Mouse (Mus musculus) midbrain, embryonic 11.5 days (tissue): ENCODE measurements at regions not wholly inside any gene's neighbourhood (a gene's known extent, or its start where the extent isn't known, plus 50 kb on each side); places are given as distances from the start of the nearest gene placed in this dataset.

Experiments used
- ATAC-seq: fragments of 200-750 bp; cut with Nextera tagmentation; 2 replicates; pipeline ENCODE4 v1.8.0; 2017; ENCODE audit warnings: moderate TSS enrichment, moderate library complexity; ENCODE audit not compliant: low FRiP score
- DNase-seq: peaks from one replicate; pipeline ENCODE4 v3.0.0; 2015; ENCODE audit warnings: low spot score; ENCODE audit errors: missing footprints
- H3K27ac ChIP-seq: fragments of 300-500 bp; sonication (generic); 2 replicates; pipeline ENCODE4 v1.5.1; 2014; ENCODE audit warnings: low read depth, low read length
- H3K27me3 ChIP-seq: fragments of 300-500 bp; sonication (generic); 2 replicates; pipeline ENCODE4 v1.6.1; 2014; ENCODE audit warnings: mild to moderate bottlenecking, low read length, moderate library complexity, mixed read lengths; ENCODE audit not compliant: control insufficient read depth, insufficient read depth
- H3K36me3 ChIP-seq: fragments of 300-500 bp; sonication (generic); 2 replicates; pipeline ENCODE4 v1.6.1; 2014; ENCODE audit warnings: mild to moderate bottlenecking, low read length, moderate library complexity, mixed read lengths; ENCODE audit not compliant: control insufficient read depth, insufficient read depth
- H3K4me1 ChIP-seq: fragments of 300-500 bp; sonication (generic); 2 replicates; pipeline ENCODE4 v1.6.1; 2014; ENCODE audit warnings: low read length; ENCODE audit not compliant: control insufficient read depth, insufficient read depth
- H3K4me2 ChIP-seq: fragments of 300-500 bp; sonication (generic); 2 replicates; pipeline ENCODE4 v1.6.1; 2014; ENCODE audit warnings: mild to moderate bottlenecking, moderate library complexity
- H3K4me3 ChIP-seq: fragments of 300-500 bp; sonication (generic); 2 replicates; pipeline ENCODE4 v1.5.1; 2014; ENCODE audit warnings: low read depth, low read length
- H3K9ac ChIP-seq: fragments of 300-500 bp; sonication (generic); 2 replicates; pipeline ENCODE4 v1.6.1; 2014; ENCODE audit warnings: low read length
- H3K9me3 ChIP-seq: fragments of 300-500 bp; sonication (generic); 2 replicates; pipeline ENCODE4 v1.6.1; 2016; ENCODE audit warnings: low read length; ENCODE audit not compliant: control insufficient read depth
- WGBS: fragments of 180-500 bp; shearing (Covaris S2); extraction: QIAGEN DNeasy Blood & Tissue Kit; methylation state at CpG from one replicate; pipeline ENCODE4 v1.1.7; 2014; 5-methylcytosine and 5-hydroxymethylcytosine counted together

DNA sequence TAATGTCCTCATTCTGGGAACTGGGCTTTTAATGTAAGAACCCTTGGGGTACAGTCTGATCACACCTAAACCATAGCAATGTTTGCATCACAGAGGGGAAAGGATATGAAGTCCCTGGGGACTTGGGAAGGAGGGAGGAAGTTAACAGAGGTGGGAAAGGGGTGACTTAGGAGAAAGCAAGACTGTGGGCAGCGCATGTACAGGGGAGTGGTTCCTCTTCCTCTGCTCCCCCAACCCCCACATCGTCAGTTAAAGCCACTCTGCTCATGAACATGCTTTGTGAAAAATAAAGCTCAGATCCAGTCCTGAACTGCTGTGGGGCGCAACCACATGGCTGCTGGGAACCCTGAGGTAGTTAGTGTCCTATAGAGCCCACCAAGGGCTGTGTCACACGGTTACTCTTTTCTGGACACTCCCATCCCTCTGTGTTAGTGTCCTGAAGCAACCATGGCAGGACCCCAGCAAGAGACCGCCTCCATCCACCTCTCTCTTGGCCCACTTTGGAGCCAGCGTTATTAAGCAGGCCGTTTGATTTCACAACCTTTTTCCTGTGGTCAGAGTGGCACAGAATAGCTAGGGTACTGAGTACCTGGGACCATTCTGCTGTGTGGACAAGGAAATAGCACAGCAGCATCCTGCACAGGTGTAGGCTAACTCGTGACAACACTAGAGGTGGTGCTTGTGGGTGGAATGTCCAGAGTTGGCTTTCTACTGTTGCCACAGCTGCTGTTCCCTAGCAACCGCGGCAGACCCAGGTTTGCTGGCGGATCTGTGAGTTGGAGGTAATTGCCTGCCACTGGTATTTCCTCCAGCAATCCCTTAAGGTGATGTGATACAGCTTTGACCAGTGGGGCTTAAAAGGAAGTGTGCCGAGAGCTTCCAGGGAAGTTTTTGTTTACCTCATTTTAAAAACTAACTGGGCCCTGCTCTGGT is 50.3 kb upstream of the Cpeb4 start:
- Histone ChIP-seq H3K27ac (no peak overlapping the region), H3K27me3 (no peaks in the 10 kb centered on the region), H3K9ac (no peak overlapping the region), H3K36me3 (no peaks in the 10 kb centered on the region), H3K4me2 (no peak overlapping the region), H3K9me3 (no peaks in the 10 kb centered on the region), H3K4me3 (no peak overlapping the region), H3K4me1 (no peaks in the 10 kb centered on the region)
- WGBS, result 78% methylated on average over 12 of the region's 12 CpGs
- DNase-seq (no peak), ATAC-seq (no peak)
